Mouse (Mus musculus): ENCODE measurements at regions not wholly inside any gene's neighbourhood (a gene's known extent, or its start where the extent isn't known, plus 50 kb on each side); places are given as distances from the start of the nearest gene placed in this dataset.
A peak's percentile ranks its signal among the peaks of the same experiment; 100 is the strongest.

DNA sequence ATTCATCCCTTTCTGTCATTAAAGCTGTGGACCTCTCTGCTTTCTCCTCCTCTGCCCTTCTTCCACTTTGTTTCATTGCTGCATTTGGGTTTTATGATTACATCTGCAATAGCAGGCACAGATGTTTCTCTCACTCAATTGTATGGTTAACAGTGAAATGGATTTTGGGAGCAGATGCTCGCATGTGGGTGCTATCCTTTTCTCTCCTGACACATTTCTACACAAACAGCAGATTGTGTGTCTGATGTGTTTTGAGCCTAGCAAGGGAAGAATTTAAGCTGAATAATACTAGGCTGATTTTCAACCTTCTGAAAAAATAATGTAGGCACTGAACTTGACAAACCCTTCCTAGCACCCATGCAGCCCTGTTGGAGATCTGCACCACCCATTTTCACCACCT is 56.9 kb upstream of the Ldoc1 start:
- no peak for DNase-seq

DNA sequence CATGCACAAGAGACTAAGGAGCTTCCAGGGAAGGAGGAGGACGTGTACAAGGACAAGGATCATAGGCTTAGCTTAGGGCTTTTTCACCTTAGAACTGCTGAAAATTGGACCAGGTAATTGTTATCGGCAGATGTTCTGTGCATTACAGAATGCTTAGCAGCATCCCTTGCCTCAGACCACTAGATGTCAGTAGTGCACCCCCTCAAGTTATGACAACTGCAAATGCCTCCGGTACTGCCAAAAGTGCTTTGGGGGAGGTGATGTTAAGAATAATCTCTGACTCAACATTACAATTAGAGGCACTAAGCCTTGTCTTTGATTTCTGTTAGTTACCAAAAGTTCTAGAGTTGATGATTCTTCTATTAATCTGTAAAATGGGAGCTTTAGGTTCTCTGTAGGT is 56.2 kb upstream of the Ldoc1 start:
- DNase-seq, result peak; percentile 6

Data from lung, postnatal 36 days (tissue).